Mouse (Mus musculus): ENCODE results near the gene Slc16a10. TPM values are rescaled to one million over a fixed set of nuclear protein-coding genes. Genes with fewer than 3 reads are reported as not detected.

The Slc16a10 gene
- polyA plus RNA-seq, 1 experiment: 57.2 TPM

DNA sequence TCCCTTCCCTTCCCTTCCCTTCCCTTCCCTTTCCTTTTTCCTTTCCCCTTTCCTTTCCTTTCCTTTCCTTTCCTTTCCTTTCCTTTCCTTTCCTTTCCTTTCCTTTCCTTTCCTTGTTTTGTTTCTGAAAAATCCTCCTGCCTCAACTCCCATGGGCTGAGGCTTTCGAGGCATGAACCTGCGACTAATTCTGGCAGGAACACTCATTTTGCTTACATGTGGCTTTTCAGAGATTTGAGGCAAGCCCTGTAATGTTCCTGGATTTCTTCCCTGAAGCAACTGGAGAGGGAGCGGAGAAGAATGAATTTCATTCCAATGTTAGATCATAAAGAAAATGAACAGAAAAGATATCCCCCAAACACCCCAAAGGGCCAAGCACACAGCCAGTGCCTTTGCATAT is 39.9 kb downstream of the Slc16a10 start:
- Histone ChIP-seq H3K27me3 (replicated peaks; ENCODE audit: control insufficient read depth, insufficient read depth, low read length) (no peaks in the 10 kb centered on the region), H3K4me3 (ENCODE audit: insufficient read depth, low read depth, low read length) (no peak overlapping the region), H3K4me1 (ENCODE audit: control insufficient read depth, insufficient read depth, low read length) (peaks cover 14% of the 10 kb centered on the region), H3K36me3 (ENCODE audit: control insufficient read depth, insufficient read depth, low read length) (no peaks in the 10 kb centered on the region), H3K27ac (ENCODE audit: insufficient read depth, low read depth, low read length) (no peak overlapping the region)
- TF ChIP-seq CTCF (conservative IDR thresholded peaks at IDR 0.05; ENCODE audit: insufficient read depth, insufficient read length, low read depth, low read length) (no peak), POLR2A (IDR thresholded peaks at IDR 0.05; ENCODE audit: low read depth, low read length) (no peak)
- 54% methylated on average over 3 of the region's 3 CpGs for WGBS
- no peak for DNase-seq

DNA sequence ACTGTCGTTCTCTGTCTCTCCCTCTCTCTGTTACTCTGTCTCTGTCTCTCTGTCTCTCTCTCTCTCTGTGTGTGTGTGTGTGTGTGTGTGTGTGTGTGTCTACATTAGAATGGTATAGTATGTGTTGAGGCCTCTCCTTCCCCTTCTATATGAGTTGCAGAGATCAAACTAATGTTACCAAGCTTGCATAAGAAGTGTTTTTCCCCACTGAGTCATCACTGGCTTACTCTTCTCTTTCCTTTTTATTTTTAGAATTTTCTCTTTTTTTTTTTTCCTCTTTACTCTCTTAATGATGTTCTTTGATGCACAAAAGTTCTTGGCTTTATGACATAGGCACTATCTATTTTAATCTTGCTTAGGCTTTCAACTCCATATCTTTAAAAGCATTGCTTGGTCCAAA is 43.6 kb downstream of the Slc16a10 start:
- H3K27ac ChIP-seq (ENCODE audit: insufficient read depth, low read depth, low read length): no peak overlapping the region
- H3K27me3 ChIP-seq (replicated peaks; ENCODE audit: control insufficient read depth, insufficient read depth, low read length): no peaks in the 10 kb centered on the region
- no peak for TF ChIP-seq CTCF (conservative IDR thresholded peaks at IDR 0.05; ENCODE audit: insufficient read depth, insufficient read length, low read depth, low read length)
- TF ChIP-seq POLR2A (IDR thresholded peaks at IDR 0.05; ENCODE audit: low read depth, low read length): no peak
- H3K4me1 ChIP-seq (ENCODE audit: control insufficient read depth, insufficient read depth, low read length): peaks cover 17% of the 10 kb centered on the region
- 91% methylated on average over 1 of the region's 1 CpGs for WGBS
- H3K4me3 ChIP-seq (ENCODE audit: insufficient read depth, low read depth, low read length): no peak overlapping the region
- DNase-seq: no peak
- no peaks in the 10 kb centered on the region for H3K36me3 ChIP-seq (ENCODE audit: control insufficient read depth, insufficient read depth, low read length)

GRCm38 (mm10) chr10:40097519-40097918 is 44.5 kb downstream of the Slc16a10 start:
- Histone ChIP-seq H3K27me3 (replicated peaks; ENCODE audit: control insufficient read depth, insufficient read depth, low read length) (no peaks in the 10 kb centered on the region), H3K4me3 (ENCODE audit: insufficient read depth, low read depth, low read length) (no peak overlapping the region), H3K27ac (ENCODE audit: insufficient read depth, low read depth, low read length) (no peak overlapping the region), H3K4me1 (ENCODE audit: control insufficient read depth, insufficient read depth, low read length) (peaks cover 12% of the 10 kb centered on the region), H3K36me3 (ENCODE audit: control insufficient read depth, insufficient read depth, low read length) (no peaks in the 10 kb centered on the region)
- 68% methylated on average over 4 of the region's 4 CpGs for WGBS
- TF ChIP-seq POLR2A (IDR thresholded peaks at IDR 0.05; ENCODE audit: low read depth, low read length) (no peak), CTCF (conservative IDR thresholded peaks at IDR 0.05; ENCODE audit: insufficient read depth, insufficient read length, low read depth, low read length) (no peak)
- no peak for DNase-seq

- H3K27me3 ChIP-seq (replicated peaks; ENCODE audit: control insufficient read depth, insufficient read depth, low read length): no peaks in the 10 kb centered on the region
- no peak for TF ChIP-seq POLR2A (IDR thresholded peaks at IDR 0.05; ENCODE audit: low read depth, low read length)
- TF ChIP-seq CTCF (conservative IDR thresholded peaks at IDR 0.05; ENCODE audit: insufficient read depth, insufficient read length, low read depth, low read length): no peak
- no peak for DNase-seq
- 89% methylated on average over 2 of the region's 2 CpGs for WGBS
- H3K4me3 ChIP-seq (ENCODE audit: insufficient read depth, low read depth, low read length): no peak overlapping the region
- H3K4me1 ChIP-seq (ENCODE audit: control insufficient read depth, insufficient read depth, low read length): peaks cover 10% of the 10 kb centered on the region
- no peak overlapping the region for H3K27ac ChIP-seq (ENCODE audit: insufficient read depth, low read depth, low read length)
- no peaks in the 10 kb centered on the region for H3K36me3 ChIP-seq (ENCODE audit: control insufficient read depth, insufficient read depth, low read length)
Observed at GRCm38 (mm10) chr10:40094752-40095151, 47.3 kb downstream of the Slc16a10 start.

DNA sequence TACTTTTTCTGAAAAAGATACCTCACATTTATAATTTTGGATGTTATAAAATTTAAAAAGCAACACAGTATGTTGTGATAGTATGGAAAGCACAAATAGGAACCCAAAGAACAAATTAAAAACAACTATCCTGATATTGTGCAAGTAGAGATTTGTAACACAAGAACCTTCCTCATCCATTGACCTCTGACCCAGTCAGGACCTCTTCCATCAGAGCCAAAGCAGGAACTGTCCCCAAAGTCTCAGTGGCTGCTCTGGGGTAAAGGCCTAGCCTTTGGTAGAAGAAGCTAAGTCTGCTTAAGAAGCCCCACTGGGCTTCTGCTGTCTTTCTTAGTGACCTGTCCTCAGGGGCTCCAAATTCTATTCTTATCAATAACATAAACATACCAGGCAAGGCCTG is 48.5 kb downstream of the Slc16a10 start:
- Histone ChIP-seq H3K27ac (ENCODE audit: insufficient read depth, low read depth, low read length) (no peak overlapping the region), H3K36me3 (ENCODE audit: control insufficient read depth, insufficient read depth, low read length) (no peaks in the 10 kb centered on the region), H3K27me3 (replicated peaks; ENCODE audit: control insufficient read depth, insufficient read depth, low read length) (no peaks in the 10 kb centered on the region), H3K4me1 (ENCODE audit: control insufficient read depth, insufficient read depth, low read length) (peaks cover 10% of the 10 kb centered on the region), H3K4me3 (ENCODE audit: insufficient read depth, low read depth, low read length) (no peak overlapping the region)
- no peak for TF ChIP-seq POLR2A (IDR thresholded peaks at IDR 0.05; ENCODE audit: low read depth, low read length)
- no peak for TF ChIP-seq CTCF (conservative IDR thresholded peaks at IDR 0.05; ENCODE audit: insufficient read depth, insufficient read length, low read depth, low read length)
- no peak for DNase-seq

DNA sequence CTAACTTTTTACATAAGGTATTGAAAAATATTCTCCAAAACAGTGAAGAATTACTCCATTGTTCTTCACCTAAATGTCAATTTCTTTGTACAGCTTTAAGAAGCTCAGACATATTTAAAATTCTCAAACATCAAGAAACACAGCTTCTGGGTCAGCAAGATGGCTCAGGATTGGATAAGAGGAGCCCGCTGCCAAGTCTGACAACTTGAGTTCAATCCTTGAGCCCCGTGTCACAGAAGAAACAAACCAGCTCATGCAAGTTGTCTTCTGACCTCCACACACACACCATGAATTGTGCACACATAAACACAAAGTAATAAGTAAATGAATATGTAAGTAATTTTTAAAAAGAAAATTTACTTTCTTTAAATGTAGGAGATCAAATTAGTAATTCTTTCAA is 50.6 kb downstream of the Slc16a10 start:
- WGBS: 60% methylated on average over 2 of the region's 2 CpGs
- peaks cover 10% of the 10 kb centered on the region for H3K4me1 ChIP-seq (ENCODE audit: control insufficient read depth, insufficient read depth, low read length)
- TF ChIP-seq POLR2A (IDR thresholded peaks at IDR 0.05; ENCODE audit: low read depth, low read length): no peak
- TF ChIP-seq CTCF (conservative IDR thresholded peaks at IDR 0.05; ENCODE audit: insufficient read depth, insufficient read length, low read depth, low read length): no peak
- H3K27me3 ChIP-seq (replicated peaks; ENCODE audit: control insufficient read depth, insufficient read depth, low read length): no peaks in the 10 kb centered on the region
- no peak for DNase-seq
- no peak overlapping the region for H3K4me3 ChIP-seq (ENCODE audit: insufficient read depth, low read depth, low read length)
- no peak overlapping the region for H3K27ac ChIP-seq (ENCODE audit: insufficient read depth, low read depth, low read length)
- H3K36me3 ChIP-seq (ENCODE audit: control insufficient read depth, insufficient read depth, low read length): no peaks in the 10 kb centered on the region

- peak; percentile 80 for DNase-seq
- Histone ChIP-seq H3K27me3 (replicated peaks; ENCODE audit: control insufficient read depth, insufficient read depth, low read length) (no peaks in the 10 kb centered on the region), H3K36me3 (ENCODE audit: control insufficient read depth, insufficient read depth, low read length) (no peaks in the 10 kb centered on the region), H3K27ac (ENCODE audit: insufficient read depth, low read depth, low read length) (no peak overlapping the region), H3K4me3 (ENCODE audit: insufficient read depth, low read depth, low read length) (no peak overlapping the region), H3K4me1 (ENCODE audit: control insufficient read depth, insufficient read depth, low read length) (peaks cover 10% of the 10 kb centered on the region)
- TF ChIP-seq POLR2A (IDR thresholded peaks at IDR 0.05; ENCODE audit: low read depth, low read length): no peak
- TF ChIP-seq CTCF (conservative IDR thresholded peaks at IDR 0.05; ENCODE audit: insufficient read depth, insufficient read length, low read depth, low read length): no peak
- WGBS: 68% methylated on average over 11 of the region's 11 CpGs
Observed at GRCm38 (mm10) chr10:40090504-40091428, 51.3 kb downstream of the Slc16a10 start.

Measured in kidney, adult 2 months (tissue).